Mouse (Mus musculus): ENCODE measurements around the gene Camsap3.

DNA sequence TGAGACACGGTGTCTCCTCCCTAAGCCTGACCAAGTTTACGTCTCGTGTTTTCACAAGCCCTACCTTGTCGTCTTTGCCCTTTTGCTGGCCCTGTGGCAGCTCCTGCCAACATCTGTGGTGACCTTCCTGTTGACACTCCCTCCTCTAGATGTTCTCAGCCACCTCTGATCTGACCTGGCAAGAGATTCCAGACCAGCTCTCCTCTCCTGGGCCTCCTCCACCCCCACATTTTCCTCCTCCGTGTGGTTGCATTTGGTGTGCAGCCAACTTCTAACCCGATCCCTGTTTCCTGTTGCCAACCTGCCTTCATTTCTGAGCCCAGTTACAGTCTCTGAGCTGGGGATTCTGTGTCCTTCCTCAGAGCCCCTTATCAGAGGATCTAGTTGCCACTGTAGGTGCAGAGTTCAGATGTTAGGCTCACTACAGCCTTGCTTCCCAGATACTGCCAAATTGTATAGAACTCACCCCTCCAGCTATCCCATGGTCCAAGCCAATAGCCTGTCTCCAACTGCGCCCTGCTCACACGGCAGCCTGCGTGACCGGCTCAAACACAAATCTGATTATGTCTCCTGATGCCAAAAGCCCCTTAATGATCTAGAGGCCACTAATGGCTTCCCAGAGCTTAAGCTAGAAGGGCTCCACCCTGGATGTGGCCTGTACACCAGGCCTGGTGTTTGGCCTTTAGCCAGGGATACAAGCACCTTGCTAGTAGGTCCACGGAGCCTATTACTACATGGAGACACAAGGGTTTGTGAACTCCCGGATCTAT, 22.1 kb downstream of the Camsap3 start:
- TF ChIP-seq EP300 (IDR thresholded peaks at IDR 0.05; ENCODE audit: low read depth), result no peak
- no peak for TF ChIP-seq CTCF (IDR thresholded peaks at IDR 0.05; ENCODE audit: low read depth)

All from liver, postnatal 0 days (tissue).